Mouse (Mus musculus) testis, adult 2 months (tissue): Measurements from ENCODE around the gene S1pr5.

Source experiments
- CTCF ChIP-seq: fragments of 200-500 bp; IDR thresholded peaks from 2 replicates; pipeline ENCODE4 v1.5.1; 2012; ENCODE audit warnings: low read depth, mild to moderate bottlenecking, inconsistent platforms, low read length, moderate library complexity; ENCODE audit not compliant: control insufficient read depth, insufficient read depth, insufficient replicate concordance
- POLR2A ChIP-seq: fragments of 200-500 bp; IDR thresholded peaks from 2 replicates; pipeline ENCODE4 v1.6.1; 2012; ENCODE audit warnings: low read depth, mild to moderate bottlenecking, inconsistent platforms, low read length, moderate library complexity; ENCODE audit not compliant: control insufficient read depth

GRCm38 (mm10) chr9:21268305-21268704, 20.1 kb upstream of the S1pr5 start:
- TF ChIP-seq POLR2A (no peak), CTCF (no peak)
